Mouse (Mus musculus) CH12.LX (cell line): Measurements from ENCODE around the gene Ppm1j.

Source experiments
- CTCF ChIP-seq, 2 experiments: IDR thresholded peaks in 1 of 2; conservative IDR thresholded peaks in 1 of 2; 2 replicates each; pipeline ENCODE4 v1.5.1; 2011 to 2012; ENCODE audit warnings: low read depth in 2 of 2, low read length in 2 of 2, improper control_type of control experiment in 1 of 2, inconsistent platforms in 1 of 2, mild to moderate bottlenecking in 1 of 2, moderate library complexity in 1 of 2
- EP300 ChIP-seq: IDR thresholded peaks from 2 replicates; pipeline ENCODE4 v1.6.1; 2011; ENCODE audit warnings: low read length, improper control_type of control experiment
- ETS1 ChIP-seq: conservative IDR thresholded peaks from 2 replicates; pipeline ENCODE4 v1.6.1; 2012; ENCODE audit warnings: low read depth, mild to moderate bottlenecking, inconsistent platforms, low read length, improper control_type of control experiment, moderate library complexity
- HCFC1 ChIP-seq: IDR thresholded peaks from 2 replicates; pipeline ENCODE4 v1.6.1; 2012; ENCODE audit warnings: low read depth, mild to moderate bottlenecking, inconsistent platforms, low read length, improper control_type of control experiment
- USF2 ChIP-seq: conservative IDR thresholded peaks from 2 replicates; pipeline ENCODE4 v1.6.1; 2011; ENCODE audit warnings: low read depth, low read length, improper control_type of control experiment

- no peak for TF ChIP-seq CTCF (conservative IDR thresholded peaks at IDR 0.05 in 1 of 2, IDR thresholded peaks at IDR 0.05 in 1 of 2; ENCODE audit: low read depth in 2 of 2, low read length in 2 of 2)
- no peak for TF ChIP-seq HCFC1
- no peak for TF ChIP-seq EP300
- TF ChIP-seq ETS1: no peak
- TF ChIP-seq USF2: no peak
Observed at GRCm38 (mm10) chr3:104767716-104768115, 13.1 kb upstream of the Ppm1j start.
